Mouse (Mus musculus) hindbrain, embryonic 13.5 days (tissue): ENCODE measurements around the gene Birc5. TPM values are rescaled to one million over a fixed set of nuclear protein-coding genes. Genes with fewer than 3 reads are reported as not detected.

Experiments
- ATAC-seq: fragments of 200-750 bp; cut with Nextera tagmentation; 2 replicates; pipeline ENCODE4 v1.8.0; 2017; ENCODE audit warnings: moderate TSS enrichment; ENCODE audit not compliant: low FRiP score
- H3K27ac ChIP-seq: fragments of 300-500 bp; sonication (generic); 2 replicates; pipeline ENCODE4 v1.5.1; 2015; ENCODE audit warnings: inconsistent platforms, mild to moderate bottlenecking, moderate library complexity
- H3K27me3 ChIP-seq: fragments of 300-500 bp; sonication (generic); 2 replicates; pipeline ENCODE4 v1.6.1; 2015; ENCODE audit warnings: mild to moderate bottlenecking, inconsistent platforms
- H3K36me3 ChIP-seq: fragments of 300-500 bp; sonication (generic); 2 replicates; pipeline ENCODE4 v1.6.1; 2015; ENCODE audit warnings: mild to moderate bottlenecking, inconsistent platforms
- H3K4me1 ChIP-seq: fragments of 300-500 bp; sonication (generic); replicated peaks from 2 replicates; pipeline ENCODE4 v1.6.1; 2015; ENCODE audit warnings: inconsistent platforms
- H3K4me2 ChIP-seq: fragments of 300-500 bp; sonication (generic); 2 replicates; pipeline ENCODE4 v1.6.1; 2015; ENCODE audit warnings: inconsistent platforms, mild to moderate bottlenecking, moderate library complexity
- H3K4me3 ChIP-seq: fragments of 300-500 bp; sonication (generic); 2 replicates; pipeline ENCODE4 v1.5.1; 2015; ENCODE audit warnings: mild to moderate bottlenecking, inconsistent platforms
- H3K9ac ChIP-seq: fragments of 300-500 bp; sonication (generic); 2 replicates; pipeline ENCODE4 v1.6.1; 2015; ENCODE audit warnings: mild to moderate bottlenecking, inconsistent platforms
- H3K9me3 ChIP-seq: fragments of 300-500 bp; sonication (generic); 2 replicates; pipeline ENCODE4 v1.6.1; 2016; ENCODE audit warnings: inconsistent platforms
- WGBS: fragments of 180-500 bp; shearing (Covaris S2); methylation state at CpG from one replicate; pipeline ENCODE4 v1.1.7; 2015; 5-methylcytosine and 5-hydroxymethylcytosine counted together
- polyA plus RNA-seq: library from polyadenylated mRNA; unstranded; fragments of >200 nt; fragmentation: Nextera tagmentation; extraction: Ambion mirVana; gene quantifications from 2 replicates; pipeline ENCODE4 v1.2.1, GENCODE M21; 2015

Birc5 gene
- polyA plus RNA-seq, 1 experiment from 2014 or later, result 56.0 TPM

- Histone ChIP-seq H3K9me3 (no peaks in the 10 kb centered on the region), H3K27ac (no peak overlapping the region), H3K9ac (no peak overlapping the region), H3K4me3 (no peak overlapping the region), H3K27me3 (no peaks in the 10 kb centered on the region), H3K36me3 (no peaks in the 10 kb centered on the region), H3K4me2 (no peak overlapping the region), H3K4me1 (peaks cover 14% of the 10 kb centered on the region)
- ATAC-seq, result no peak
- WGBS, result 70% methylated on average over 8 of the region's 8 CpGs
These were observed 30.0 kb upstream of the Birc5 start for GRCm38 (mm10) chr11:117819095-117819494.

DNA sequence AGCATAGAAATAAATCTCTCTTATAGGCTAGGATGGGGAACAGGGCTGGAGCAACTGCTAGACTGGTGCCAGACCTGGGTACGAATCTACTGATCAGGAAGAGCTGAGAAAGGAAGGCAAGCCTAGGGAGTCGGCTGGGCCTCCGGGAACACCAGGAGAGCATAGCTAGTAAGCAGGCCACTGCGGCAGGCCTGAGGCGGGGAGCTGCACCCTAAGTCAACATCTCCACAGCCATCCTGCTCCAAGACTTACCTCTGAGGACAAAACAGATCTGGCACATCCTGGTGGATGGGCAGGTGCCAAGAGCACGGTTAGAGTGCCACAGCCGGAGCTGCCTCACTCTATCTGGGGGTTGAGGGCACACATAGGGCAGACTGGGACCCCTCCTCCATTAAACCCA is 28.9 kb upstream of the Birc5 start:
- Histone ChIP-seq H3K4me1 (peaks cover 23% of the 10 kb centered on the region), H3K4me3 (no peak overlapping the region), H3K4me2 (no peak overlapping the region), H3K36me3 (no peaks in the 10 kb centered on the region), H3K27ac (no peak overlapping the region), H3K27me3 (no peaks in the 10 kb centered on the region), H3K9me3 (no peaks in the 10 kb centered on the region), H3K9ac (no peak overlapping the region)
- no peak for ATAC-seq
- 91% methylated on average over 7 of the region's 7 CpGs for WGBS

GRCm38 (mm10) chr11:117821868-117822267 is 27.2 kb upstream of the Birc5 start:
- WGBS, result 88% methylated on average over 9 of the region's 9 CpGs
- no peak overlapping the region for H3K27ac ChIP-seq
- no peak for ATAC-seq
- H3K4me3 ChIP-seq, result no peak overlapping the region
- peaks cover 39% of the 10 kb centered on the region for H3K4me1 ChIP-seq
- no peaks in the 10 kb centered on the region for H3K36me3 ChIP-seq
- no peak overlapping the region for H3K4me2 ChIP-seq
- H3K27me3 ChIP-seq, result no peaks in the 10 kb centered on the region
- H3K9me3 ChIP-seq, result no peaks in the 10 kb centered on the region
- H3K9ac ChIP-seq, result no peak overlapping the region

DNA sequence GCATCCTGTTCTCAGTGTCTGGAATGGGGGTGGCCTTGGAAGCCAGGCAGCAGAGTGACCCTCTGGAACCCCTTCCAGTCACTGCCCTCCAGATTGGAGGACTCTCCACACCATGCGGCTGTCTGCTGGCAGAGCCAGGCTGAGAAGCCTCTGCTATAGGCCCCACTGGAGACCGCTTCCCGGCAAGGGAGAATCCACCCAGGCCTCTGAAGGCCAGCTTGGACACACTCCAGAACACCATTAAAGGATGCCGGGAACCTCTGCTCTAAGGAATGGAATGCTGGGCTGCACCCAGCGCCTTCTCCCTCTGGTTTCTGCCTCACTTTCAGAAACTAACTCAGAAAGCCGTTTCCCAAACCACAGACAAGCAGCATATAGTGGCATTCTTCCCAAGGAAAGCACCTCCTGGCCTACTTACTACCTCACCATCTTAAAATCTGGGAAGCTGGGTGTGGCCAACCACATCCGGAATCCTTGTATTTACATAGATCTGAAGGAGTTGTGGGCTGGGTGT is 26.3 kb upstream of the Birc5 start:
- ATAC-seq, result no peak
- 82% methylated on average over 7 of the region's 7 CpGs for WGBS
- no peak overlapping the region for H3K4me3 ChIP-seq
- H3K36me3 ChIP-seq, result no peaks in the 10 kb centered on the region
- H3K27ac ChIP-seq, result no peak overlapping the region
- no peaks in the 10 kb centered on the region for H3K9me3 ChIP-seq
- H3K9ac ChIP-seq, result no peak overlapping the region
- H3K4me1 ChIP-seq, result peaks cover 45% of the 10 kb centered on the region
- H3K27me3 ChIP-seq, result no peaks in the 10 kb centered on the region
- no peak overlapping the region for H3K4me2 ChIP-seq

DNA sequence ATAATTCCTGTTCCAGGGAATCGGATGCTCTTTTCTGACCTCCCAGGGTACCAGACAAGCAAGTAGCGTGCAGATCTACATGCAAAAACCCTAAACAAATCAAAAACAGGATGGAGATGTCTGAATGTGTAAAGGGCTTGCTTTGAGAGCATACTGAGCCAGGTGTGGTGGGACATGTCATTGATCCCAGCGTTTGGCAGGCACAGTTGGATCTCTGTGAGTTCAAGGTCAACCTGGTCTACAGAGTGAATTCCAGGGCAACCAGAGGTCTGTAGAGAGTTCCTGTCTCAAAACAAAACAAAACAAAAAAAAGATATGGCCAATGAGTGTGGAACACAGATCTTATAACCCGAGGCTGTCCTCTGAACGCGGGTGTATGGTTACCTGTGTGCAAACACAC is 25.6 kb upstream of the Birc5 start:
- ATAC-seq, result no peak
- H3K9ac ChIP-seq, result no peak overlapping the region
- H3K27ac ChIP-seq, result no peak overlapping the region
- H3K27me3 ChIP-seq, result no peaks in the 10 kb centered on the region
- H3K4me3 ChIP-seq, result no peak overlapping the region
- H3K36me3 ChIP-seq, result no peaks in the 10 kb centered on the region
- 95% methylated on average over 6 of the region's 6 CpGs for WGBS
- peaks cover 51% of the 10 kb centered on the region for H3K4me1 ChIP-seq
- H3K4me2 ChIP-seq, result no peak overlapping the region
- H3K9me3 ChIP-seq, result no peaks in the 10 kb centered on the region

- peak overlapping the region; percentile 72 for H3K4me2 ChIP-seq
- H3K4me1 ChIP-seq, result peaks cover 53% of the 10 kb centered on the region
- H3K27ac ChIP-seq, result no peak overlapping the region
- H3K36me3 ChIP-seq, result no peaks in the 10 kb centered on the region
- no peaks in the 10 kb centered on the region for H3K9me3 ChIP-seq
- no peaks in the 10 kb centered on the region for H3K27me3 ChIP-seq
- 19% methylated on average over 23 of the region's 23 CpGs for WGBS
- peak; percentile 75 for ATAC-seq
- H3K4me3 ChIP-seq, result peak overlapping the region; percentile 22
- H3K9ac ChIP-seq, result peak overlapping the region; percentile 64; the same call in 1 of the 2 replicates
These were observed 24.7 kb upstream of the Birc5 start for GRCm38 (mm10) chr11:117824060-117824969.

- H3K9me3 ChIP-seq, result no peaks in the 10 kb centered on the region
- H3K9ac ChIP-seq, result peak within 1 kb of the TSS; percentile 64
- H3K4me2 ChIP-seq, result peak within 1 kb of the TSS; percentile 72
- peak within 1 kb of the TSS; percentile 30; the same call in 1 of the 2 replicates for H3K27ac ChIP-seq
- H3K36me3 ChIP-seq, result no peaks in the 10 kb centered on the region
- 0 out of 2 replicates have a peak, but pooled peaks have one; percentile 32 for ATAC-seq
- WGBS, result under 1% methylated on average over 34 of the region's 34 CpGs
- no peaks in the 10 kb centered on the region for H3K27me3 ChIP-seq
- peak within 1 kb of the TSS; percentile 42 for H3K4me3 ChIP-seq
- peaks cover 59% of the 10 kb centered on the region for H3K4me1 ChIP-seq
These were observed 23.5 kb upstream of the Birc5 start, which contains the start of the genes Afmid and Tk1 for GRCm38 (mm10) chr11:117825333-117826101. Afmid (plus strand) TSS chr11:117825924. Tk1 (minus strand) TSS chr11:117826092.

GRCm38 (mm10) chr11:117826164-117826563 is 22.9 kb upstream of the Birc5 start:
- H3K9ac ChIP-seq, result peak overlapping the region; percentile 64
- no peaks in the 10 kb centered on the region for H3K9me3 ChIP-seq
- peak overlapping the region; percentile 72 for H3K4me2 ChIP-seq
- H3K4me3 ChIP-seq, result peak overlapping the region; percentile 42
- H3K36me3 ChIP-seq, result no peaks in the 10 kb centered on the region
- peak overlapping the region; percentile 30; the same call in 1 of the 2 replicates for H3K27ac ChIP-seq
- 11% methylated on average over 5 of the region's 5 CpGs for WGBS
- no peaks in the 10 kb centered on the region for H3K27me3 ChIP-seq
- peaks cover 61% of the 10 kb centered on the region for H3K4me1 ChIP-seq
- ATAC-seq, result no peak

DNA sequence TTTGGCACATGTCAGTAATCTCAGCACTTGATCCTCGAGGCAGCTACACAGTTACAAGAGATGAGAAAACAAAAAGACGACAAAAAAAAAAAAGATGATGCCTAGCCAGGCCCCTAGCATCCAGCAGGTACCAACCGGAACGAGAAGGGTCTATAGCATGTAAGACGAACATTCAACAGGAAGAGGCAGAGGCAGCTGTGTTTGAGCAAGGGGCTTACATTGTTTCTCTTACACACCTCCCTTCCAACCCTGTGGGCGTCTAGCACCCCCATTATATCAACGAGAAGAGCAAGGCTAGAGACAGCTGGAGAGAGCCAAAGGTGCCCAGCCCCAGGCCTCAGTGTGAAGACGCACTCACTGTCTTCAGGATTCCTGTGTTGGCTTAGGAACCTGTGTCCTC is 22.1 kb upstream of the Birc5 start:
- Histone ChIP-seq H3K27me3 (no peaks in the 10 kb centered on the region), H3K9ac (no peak overlapping the region), H3K4me3 (no peak overlapping the region), H3K36me3 (no peaks in the 10 kb centered on the region), H3K27ac (no peak overlapping the region), H3K4me1 (peaks cover 62% of the 10 kb centered on the region), H3K9me3 (no peaks in the 10 kb centered on the region), H3K4me2 (0 out of 2 replicates have a peak overlapping the region, but pooled peaks have one; percentile 72)
- WGBS, result 78% methylated on average over 8 of the region's 8 CpGs
- ATAC-seq, result no peak

DNA sequence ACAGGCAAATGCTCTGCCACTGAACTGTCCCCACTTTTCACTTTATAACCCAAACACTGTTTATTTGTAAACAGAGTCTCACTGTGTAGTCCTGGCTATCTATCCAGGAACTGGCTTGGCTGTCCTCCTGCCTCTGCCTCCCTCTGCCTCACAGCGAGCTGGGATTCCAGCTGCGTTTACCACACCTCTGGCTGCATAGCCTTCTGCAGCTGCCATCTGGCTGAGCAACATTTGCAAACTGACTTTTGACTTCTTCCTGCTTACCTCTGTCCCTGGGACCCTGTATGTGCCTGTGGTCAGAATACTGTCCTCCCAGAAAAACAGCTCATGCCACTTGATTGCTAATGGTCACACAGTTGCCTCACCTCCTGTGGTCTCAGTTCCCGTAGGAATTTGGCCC is 21.7 kb upstream of the Birc5 start:
- peaks cover 67% of the 10 kb centered on the region for H3K4me1 ChIP-seq
- no peak overlapping the region for H3K27ac ChIP-seq
- no peaks in the 10 kb centered on the region for H3K27me3 ChIP-seq
- WGBS, result 77% methylated on average over 3 of the region's 3 CpGs
- no peak overlapping the region for H3K9ac ChIP-seq
- H3K4me2 ChIP-seq, result no peak overlapping the region
- ATAC-seq, result no peak
- H3K36me3 ChIP-seq, result no peaks in the 10 kb centered on the region
- H3K4me3 ChIP-seq, result no peak overlapping the region
- no peaks in the 10 kb centered on the region for H3K9me3 ChIP-seq

GRCm38 (mm10) chr11:117828149-117828887 is 20.7 kb upstream of the Birc5 start:
- Histone ChIP-seq H3K4me3 (no peak overlapping the region), H3K4me2 (no peak overlapping the region), H3K27ac (0 out of 2 replicates have a peak overlapping the region, but pooled peaks have one; percentile 40), H3K36me3 (no peaks in the 10 kb centered on the region), H3K9ac (no peak overlapping the region), H3K27me3 (no peaks in the 10 kb centered on the region), H3K4me1 (peaks cover 71% of the 10 kb centered on the region), H3K9me3 (no peaks in the 10 kb centered on the region)
- no peak for ATAC-seq
- WGBS, result 79% methylated on average over 18 of the region's 18 CpGs
